Mouse (Mus musculus) megakaryocyte, embryonic 14.5 days (primary cell): ENCODE measurements around the gene Zmym6. TPM values are rescaled to one million over a fixed set of nuclear protein-coding genes. Genes with fewer than 3 reads are reported as not detected.

Source experiments
- H3K27me3 ChIP-seq: replicated peaks from 2 replicates; pipeline ENCODE3; 2012; ENCODE audit warnings: inconsistent platforms
- H3K36me3 ChIP-seq: replicated peaks from 2 replicates; pipeline ENCODE3; 2012; ENCODE audit warnings: low read length, inconsistent platforms, mixed read lengths
- H3K4me1 ChIP-seq: 2 replicates; pipeline ENCODE4 v1.6.1; 2012; ENCODE audit warnings: inconsistent platforms
- H3K4me3 ChIP-seq: replicated peaks from 2 replicates; pipeline ENCODE3; 2012; ENCODE audit warnings: moderate library complexity, mild to moderate bottlenecking, inconsistent platforms
- H3K9me3 ChIP-seq: 2 replicates; pipeline ENCODE4 v1.6.1; 2012; ENCODE audit warnings: inconsistent platforms
- FLI1 ChIP-seq: IDR thresholded peaks from 2 replicates; pipeline ENCODE4 v1.6.1; 2012; ENCODE audit warnings: low read length, inconsistent platforms, mixed read lengths
- GATA1 ChIP-seq: IDR thresholded peaks from 3 replicates; pipeline ENCODE4 v1.6.1; 2012; ENCODE audit warnings: mixed read lengths, low read length, inconsistent platforms, borderline replicate concordance
- polyA plus RNA-seq: library from polyadenylated mRNA; stranded (reverse); fragments of >175 nt; gene quantifications from 2 replicates; pipeline ENCODE4 v1.2.3, GENCODE M21; 2012; ENCODE audit warnings: low replicate concordance; ENCODE audit not compliant: insufficient read depth

Gene Zmym6
- 0.09 and 0.84 TPM in 2 replicates for polyA plus RNA-seq

DNA sequence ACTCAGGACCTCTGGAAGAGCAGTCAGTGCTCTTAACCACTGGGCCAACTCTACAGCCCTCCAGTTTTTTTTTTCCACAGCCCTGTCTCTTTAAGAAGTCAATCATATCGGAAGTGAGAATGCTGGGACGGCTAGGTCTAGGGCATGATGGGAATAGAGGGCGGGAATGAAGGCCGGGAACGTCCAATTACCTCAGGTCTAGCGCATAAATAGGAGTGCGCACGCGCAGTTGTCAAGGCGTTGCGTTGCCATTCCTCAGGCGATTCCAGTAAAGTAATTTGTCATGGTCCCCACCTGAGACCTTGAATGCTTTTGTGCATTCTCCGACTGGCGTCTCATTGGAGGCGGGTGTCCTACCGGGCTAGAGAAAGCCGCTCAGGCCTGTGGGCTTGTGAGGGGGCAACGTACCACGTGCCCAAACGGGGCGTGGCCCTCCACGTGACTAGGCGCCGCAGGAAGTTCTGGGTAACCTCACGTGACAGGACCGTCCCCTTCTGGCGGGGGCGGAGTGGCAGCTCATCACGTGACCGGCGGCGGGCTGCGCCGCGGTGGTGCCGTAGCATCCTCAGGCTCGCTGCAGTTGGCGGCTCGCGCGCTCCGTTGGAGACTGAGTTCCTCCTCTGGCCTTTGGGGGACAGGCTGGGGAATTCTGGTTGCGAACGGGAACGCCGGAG is at the start of gene Zmym6:
TSS of gene Zmym6 (plus strand) at position 509 of the 674 bp plus-strand sequence.
- Histone ChIP-seq H3K36me3 (no peaks in the 10 kb centered on the region), H3K27me3 (no peaks in the 10 kb centered on the region), H3K4me3 (peak within 1 kb of the TSS; percentile 93), H3K4me1 (peaks cover 13% of the 10 kb centered on the region), H3K9me3 (peaks cover 7% of the 10 kb centered on the region)
- TF ChIP-seq FLI1 (no peak), GATA1 (no peak)

DNA sequence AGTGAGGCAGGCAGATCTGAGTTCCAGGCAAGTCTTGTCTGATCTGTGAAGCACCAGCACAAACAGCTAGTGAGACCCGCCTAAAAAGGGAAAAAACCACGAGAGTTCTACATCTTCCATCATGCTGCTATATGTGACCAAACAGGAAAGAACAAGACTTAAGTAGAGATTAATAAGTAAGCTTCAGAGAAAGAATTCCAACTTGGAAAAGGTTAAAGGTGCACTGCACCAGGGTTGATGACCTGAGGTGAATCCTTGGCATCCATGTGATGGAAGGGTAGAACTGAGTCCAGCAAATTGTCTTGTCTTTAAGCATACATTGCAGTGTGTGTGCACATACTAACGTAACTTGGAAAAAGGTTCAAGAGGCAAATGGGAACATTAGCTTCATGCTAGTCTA is 40.0 kb upstream of the Zmym6 start:
- Histone ChIP-seq H3K36me3 (peaks cover 94% of the 10 kb centered on the region), H3K27me3 (no peaks in the 10 kb centered on the region), H3K4me1 (peaks cover 55% of the 10 kb centered on the region), H3K4me3 (no peak overlapping the region), H3K9me3 (no peaks in the 10 kb centered on the region)
- TF ChIP-seq FLI1 (no peak), GATA1 (no peak)

DNA sequence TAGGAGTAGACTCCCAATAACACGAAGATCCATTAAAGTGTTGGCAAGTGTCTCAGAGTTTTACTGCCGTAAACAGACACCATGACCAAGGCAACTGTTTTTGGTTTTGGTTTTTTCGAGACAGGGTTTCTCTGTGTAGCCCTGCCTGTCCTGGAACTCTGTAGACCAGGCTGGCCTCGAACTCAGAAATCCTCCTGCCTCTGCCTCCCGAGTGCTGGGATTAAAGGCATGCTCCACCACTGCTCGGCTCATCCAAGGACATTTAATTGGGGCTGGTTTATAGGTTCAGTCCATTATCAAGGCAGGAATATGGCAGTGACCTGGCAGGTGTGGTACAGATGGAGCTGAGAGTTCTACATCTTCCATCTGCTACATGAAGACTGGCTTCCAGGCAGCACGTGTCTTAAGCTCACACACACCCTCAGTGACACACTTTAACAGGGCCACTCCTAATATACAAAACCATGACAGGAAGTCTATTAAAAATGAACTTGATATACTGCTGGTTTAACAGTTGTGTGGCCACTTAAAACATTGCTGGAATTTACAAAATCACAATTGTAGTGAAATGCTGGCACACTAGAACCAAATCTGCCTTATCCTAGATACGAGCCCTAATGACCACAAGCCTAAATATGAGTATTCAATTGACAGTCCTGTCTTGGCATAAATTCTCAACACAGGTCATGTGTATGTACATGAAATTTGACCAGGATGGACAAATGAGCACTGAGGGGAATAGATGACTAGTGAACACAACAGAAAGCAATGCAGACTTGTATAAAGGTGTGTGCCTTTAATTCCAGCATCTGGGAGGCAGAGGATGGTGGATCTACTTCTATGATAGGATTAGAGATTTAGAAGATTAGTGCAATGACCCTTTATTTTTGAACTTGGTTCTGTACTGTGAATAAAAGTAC is 39.0 kb upstream of the Zmym6 start:
- no peak for TF ChIP-seq GATA1
- TF ChIP-seq FLI1 = no peak

DNA sequence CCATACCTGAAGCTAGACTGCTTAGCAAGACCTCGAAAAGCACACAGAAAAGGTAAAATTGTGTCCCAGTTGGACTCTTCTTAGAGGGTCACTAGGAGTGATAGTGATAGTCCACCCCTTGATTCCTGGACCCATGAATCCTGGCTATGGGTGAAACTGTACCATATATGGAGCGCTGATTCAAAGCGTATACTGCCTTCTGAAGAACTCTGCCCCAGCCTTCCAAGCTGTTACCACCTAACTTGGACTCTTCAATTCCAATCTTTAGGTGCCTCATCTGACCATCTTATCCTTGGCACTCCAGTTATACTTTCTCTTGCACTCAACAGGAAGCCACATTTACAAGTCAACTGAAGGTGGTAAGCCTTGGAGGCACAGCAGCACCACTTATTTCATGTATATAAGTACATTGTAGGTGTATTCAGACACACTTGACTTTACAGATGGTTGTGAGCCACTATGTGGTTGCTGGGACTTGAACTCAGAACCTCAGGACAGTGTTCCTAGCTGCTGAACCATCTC is 38.3 kb upstream of the Zmym6 start:
- no peaks in the 10 kb centered on the region for H3K27me3 ChIP-seq
- TF ChIP-seq GATA1 = no peak
- no peak for TF ChIP-seq FLI1
- no peak overlapping the region for H3K4me3 ChIP-seq
- peaks cover 90% of the 10 kb centered on the region for H3K36me3 ChIP-seq
- no peaks in the 10 kb centered on the region for H3K9me3 ChIP-seq
- H3K4me1 ChIP-seq = peaks cover 42% of the 10 kb centered on the region

More for the DNA sequence above, 39.0 kb upstream of the Zmym6 start:
- no peak overlapping the region for H3K4me3 ChIP-seq
- H3K36me3 ChIP-seq = peaks cover 91% of the 10 kb centered on the region
- no peaks in the 10 kb centered on the region for H3K27me3 ChIP-seq
- peaks cover 48% of the 10 kb centered on the region for H3K4me1 ChIP-seq
- H3K9me3 ChIP-seq = no peaks in the 10 kb centered on the region

DNA sequence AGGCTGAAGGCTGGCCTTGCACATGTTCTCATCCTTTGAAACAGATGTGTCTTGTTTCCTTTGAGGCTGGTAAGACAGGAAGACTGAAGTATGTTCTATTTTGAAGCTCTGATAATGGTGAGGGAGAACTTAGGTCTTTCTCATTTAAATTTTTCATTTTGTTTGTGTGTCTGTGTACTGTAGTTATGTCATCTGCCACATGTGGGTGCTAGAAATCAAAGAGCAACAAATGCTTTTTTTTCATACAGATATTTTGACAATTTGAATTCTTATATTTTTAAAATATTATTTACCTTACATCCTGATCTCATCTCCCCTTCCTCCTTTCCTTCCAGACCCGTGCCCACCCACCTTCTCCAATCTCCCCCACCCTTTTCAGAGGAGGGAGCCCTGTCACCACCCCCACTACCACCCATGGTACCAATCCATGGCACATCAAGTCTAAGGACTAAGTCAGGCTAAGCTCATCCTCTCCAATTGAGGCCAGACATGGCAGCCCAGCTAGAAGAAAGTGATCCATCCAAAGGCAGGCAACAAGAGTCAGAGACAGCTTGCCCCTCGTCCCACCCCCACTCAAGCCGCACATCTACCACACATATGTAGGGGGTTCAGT is 37.2 kb upstream of the Zmym6 start:
- no peak overlapping the region for H3K4me3 ChIP-seq
- H3K9me3 ChIP-seq = no peaks in the 10 kb centered on the region
- TF ChIP-seq GATA1 = no peak
- TF ChIP-seq FLI1 = no peak
- peaks cover 90% of the 10 kb centered on the region for H3K36me3 ChIP-seq
- H3K4me1 ChIP-seq = peaks cover 34% of the 10 kb centered on the region
- no peaks in the 10 kb centered on the region for H3K27me3 ChIP-seq

DNA sequence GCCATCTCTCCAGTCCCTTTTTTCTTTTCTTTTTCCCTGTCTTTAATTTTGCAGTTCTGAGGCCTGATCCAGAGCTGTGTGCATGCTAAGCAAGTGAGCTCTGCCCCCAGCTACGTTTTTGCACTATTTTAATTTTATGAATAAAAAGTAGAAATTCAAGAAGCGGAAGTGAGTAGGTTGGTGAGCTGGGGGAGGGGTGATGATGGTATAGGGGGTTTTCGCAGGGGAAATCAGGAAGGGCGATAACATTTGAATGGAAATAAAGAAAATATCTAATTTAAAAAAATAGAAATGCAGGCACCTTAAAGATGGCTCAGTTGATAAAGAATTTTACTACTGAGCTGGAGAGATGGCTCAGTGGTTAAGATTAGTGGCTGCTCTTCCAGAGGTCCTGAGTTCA is 33.6 kb upstream of the Zmym6 start:
- peaks cover 16% of the 10 kb centered on the region for H3K4me1 ChIP-seq
- H3K9me3 ChIP-seq = no peaks in the 10 kb centered on the region
- H3K27me3 ChIP-seq = no peaks in the 10 kb centered on the region
- no peak overlapping the region for H3K4me3 ChIP-seq
- H3K36me3 ChIP-seq = peaks cover 90% of the 10 kb centered on the region
- no peak for TF ChIP-seq GATA1
- TF ChIP-seq FLI1 = no peak

DNA sequence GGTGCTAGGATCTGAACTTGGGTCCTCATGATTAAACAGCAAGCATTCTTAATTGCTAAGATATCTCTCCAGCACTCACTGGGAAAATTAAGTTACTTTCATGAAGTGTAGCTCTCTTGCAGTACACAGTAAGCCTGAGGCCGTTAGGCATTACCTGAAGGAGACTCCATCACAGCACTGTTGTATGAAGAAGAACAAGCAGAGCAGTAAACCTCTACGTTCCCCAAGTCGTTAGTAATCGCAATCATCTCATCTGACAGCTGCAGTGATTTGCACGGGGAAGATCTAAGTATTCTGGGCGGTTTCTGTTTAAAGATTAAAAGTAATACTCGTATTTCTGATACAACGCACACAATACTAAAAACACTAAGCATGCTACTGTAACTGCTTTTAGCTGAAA is 26.1 kb upstream of the Zmym6 start:
- no peak overlapping the region for H3K4me3 ChIP-seq
- no peaks in the 10 kb centered on the region for H3K27me3 ChIP-seq
- H3K36me3 ChIP-seq = peaks cover 80% of the 10 kb centered on the region
- TF ChIP-seq GATA1 = no peak
- TF ChIP-seq FLI1 = no peak
- no peaks in the 10 kb centered on the region for H3K9me3 ChIP-seq
- H3K4me1 ChIP-seq = peaks cover 12% of the 10 kb centered on the region

DNA sequence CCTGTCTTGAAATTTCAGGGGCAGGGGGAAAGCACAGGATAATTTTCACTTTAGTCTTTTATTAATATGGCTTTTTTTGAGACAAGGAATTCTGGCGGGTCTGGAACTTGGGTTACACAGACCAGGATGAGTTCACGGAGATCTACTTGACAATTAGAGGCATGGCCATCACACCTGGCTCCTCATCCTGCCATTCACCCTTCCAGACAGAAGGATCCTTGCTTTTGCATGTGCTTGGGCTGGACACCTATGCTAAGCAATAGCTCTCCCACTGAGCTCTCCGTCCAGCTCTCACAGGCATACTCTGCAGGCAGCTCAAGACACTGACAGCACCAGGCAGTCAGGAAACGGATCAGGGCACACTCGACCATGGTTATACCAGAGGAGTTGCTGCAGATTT is 24.1 kb upstream of the Zmym6 start:
- Histone ChIP-seq H3K4me1 (peaks cover 12% of the 10 kb centered on the region), H3K9me3 (no peaks in the 10 kb centered on the region), H3K4me3 (no peak overlapping the region), H3K27me3 (no peaks in the 10 kb centered on the region), H3K36me3 (peaks cover 72% of the 10 kb centered on the region)
- TF ChIP-seq FLI1 (no peak), GATA1 (no peak)

DNA sequence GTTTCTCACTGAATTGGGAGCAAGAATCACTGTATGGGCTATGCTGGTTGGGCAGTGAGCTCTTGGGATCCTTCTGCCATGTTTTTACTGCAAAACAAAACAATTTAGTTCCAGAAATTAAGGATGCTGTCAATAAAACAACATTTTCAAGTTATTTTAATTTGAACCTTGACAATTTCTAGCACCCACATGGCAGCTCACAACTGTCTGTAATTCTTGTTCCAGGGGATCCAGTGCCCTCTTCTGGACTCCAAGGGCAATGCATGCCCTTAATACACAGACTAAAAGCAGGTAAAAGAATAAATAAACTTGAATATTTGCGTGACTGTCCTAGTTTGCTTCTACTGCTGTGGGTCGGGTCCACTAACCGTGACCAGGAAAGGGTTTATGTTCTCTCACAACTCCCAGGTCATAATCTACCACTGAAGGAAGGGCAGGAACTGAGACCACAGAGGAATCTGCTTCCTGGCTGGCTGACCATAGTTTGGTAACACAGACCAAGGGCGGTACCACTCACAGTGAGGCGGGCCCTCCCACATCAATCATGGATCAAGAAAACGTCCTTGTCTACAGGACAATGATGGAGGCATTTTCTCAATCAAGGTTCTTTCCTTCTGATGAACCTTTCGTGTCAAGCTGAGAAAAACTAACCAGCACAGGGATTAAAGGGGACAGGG is 22.5 kb upstream of the Zmym6 start:
- Histone ChIP-seq H3K4me1 (peaks cover 14% of the 10 kb centered on the region), H3K9me3 (no peaks in the 10 kb centered on the region), H3K27me3 (no peaks in the 10 kb centered on the region), H3K4me3 (peak overlapping the region; percentile 57), H3K36me3 (peaks cover 70% of the 10 kb centered on the region)
- no peak for TF ChIP-seq GATA1
- TF ChIP-seq FLI1 = no peak
